Mouse (Mus musculus) pancreas, adult 10 weeks (tissue): ENCODE measurements around the gene Tmem106b. TPM values are rescaled to one million over a fixed set of nuclear protein-coding genes. Genes with fewer than 3 reads are reported as not detected.

Source experiments
- polyA plus RNA-seq: library from polyadenylated mRNA; stranded (reverse); fragments of 350-450 nt; fragmentation: Illumina TruSeq; extraction: RNeasy Lipid Tissue Mini Kit (QIAGEN cat#74804); gene quantifications from one replicate; pipeline ENCODE4 v1.2.3, GENCODE M21; 2015; ENCODE audit warnings: low read depth, low replicate concordance; ENCODE audit not compliant: insufficient read depth

Tmem106b gene
- 11.5 TPM for polyA plus RNA-seq

DNA sequence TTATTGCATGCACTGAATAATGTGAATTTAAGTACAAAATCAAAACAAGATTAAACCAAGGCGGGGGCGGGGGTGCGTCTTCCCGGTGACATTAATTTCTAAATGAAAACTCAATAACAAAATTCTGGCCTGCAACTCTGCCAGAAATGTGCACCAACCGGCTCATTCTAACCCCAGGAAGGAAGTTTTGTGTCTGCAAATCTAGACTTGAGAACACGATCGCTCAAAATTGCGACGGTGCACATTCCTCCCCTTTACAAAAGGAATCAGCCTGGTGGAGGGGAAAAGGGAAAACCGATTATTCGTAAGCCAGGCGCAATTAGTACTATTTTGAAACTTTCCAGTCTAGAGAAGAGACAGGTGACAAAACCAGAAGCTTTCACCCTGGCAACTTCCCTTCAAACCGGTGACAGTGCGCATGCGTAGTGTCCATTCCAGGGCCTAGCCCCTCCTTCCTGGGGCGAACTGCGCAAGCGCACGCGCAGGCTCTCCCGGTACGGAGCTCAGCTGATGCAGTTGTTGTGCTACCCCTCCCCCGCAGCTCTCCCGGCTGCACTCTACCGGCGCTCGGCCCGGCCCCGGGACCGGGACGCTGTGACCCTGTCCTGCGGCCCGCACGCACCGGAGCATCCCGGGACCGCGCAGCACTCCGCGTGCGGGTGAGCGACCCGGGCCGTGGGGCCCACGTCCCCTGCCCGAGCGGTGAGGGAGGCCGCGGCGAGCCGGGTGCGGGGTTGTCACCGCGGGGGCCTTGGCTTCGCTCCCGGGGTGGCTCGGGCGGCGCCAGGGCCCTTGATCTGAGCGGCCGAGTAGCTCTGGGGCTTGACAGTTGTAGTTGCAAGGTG lies at the start of gene Tmem106b:
Gene Tmem106b (plus strand): TSS at position 458 of the 845 bp plus-strand sequence.

Other genes with a start within 250 kb of the Tmem106b start
- gene Vwde, start 155.2 kb downstream of the Tmem106b start, polyA plus RNA-seq = 0.31 TPM